Mouse (Mus musculus): ENCODE data around the gene Sim2.

Gene Sim2

DNA sequence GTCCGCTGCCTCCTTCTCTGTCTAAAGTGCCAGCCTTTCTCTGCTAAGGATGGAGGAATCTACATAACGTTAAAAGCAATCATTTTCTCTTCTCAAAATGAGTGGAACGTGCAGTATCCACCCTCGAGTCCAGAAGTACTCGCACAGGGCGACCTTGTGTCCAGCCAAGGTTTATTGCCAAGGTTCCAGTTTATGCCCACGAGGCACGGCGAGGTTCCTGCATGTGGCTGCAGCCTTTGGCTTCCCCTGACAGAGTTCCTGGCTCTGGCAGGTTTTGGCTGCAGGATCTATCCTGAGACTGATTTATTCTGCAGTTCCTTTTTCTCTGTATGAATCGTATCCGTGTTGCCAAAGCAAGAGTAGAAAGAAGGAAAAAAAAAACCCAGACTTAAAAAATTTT is 78.3 kb downstream of the Sim2 start:
- DNase-seq (ENCODE audit: low read depth, low spot score): no peak

DNA sequence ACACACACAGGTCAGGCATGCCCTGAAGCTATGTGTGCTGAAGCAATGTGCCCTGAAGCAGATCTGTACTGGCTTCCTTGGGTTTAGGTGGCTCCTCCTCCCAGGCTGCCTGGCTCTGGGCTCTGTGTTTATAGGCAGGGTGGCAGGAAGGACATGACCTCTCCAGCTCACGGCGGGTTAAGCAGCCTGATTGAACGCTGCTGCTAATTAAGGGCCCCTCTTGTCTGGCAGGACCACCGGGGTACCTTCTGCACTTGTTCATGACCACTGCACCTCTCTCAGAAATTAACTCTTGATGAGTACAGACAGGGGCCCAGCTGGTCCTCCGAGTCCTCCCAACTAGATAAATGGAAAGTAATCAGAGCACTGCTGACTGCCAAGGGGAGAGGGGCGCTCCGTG is 79.5 kb downstream of the Sim2 start:
- no peak for DNase-seq (ENCODE audit: low read depth, low spot score)

DNA sequence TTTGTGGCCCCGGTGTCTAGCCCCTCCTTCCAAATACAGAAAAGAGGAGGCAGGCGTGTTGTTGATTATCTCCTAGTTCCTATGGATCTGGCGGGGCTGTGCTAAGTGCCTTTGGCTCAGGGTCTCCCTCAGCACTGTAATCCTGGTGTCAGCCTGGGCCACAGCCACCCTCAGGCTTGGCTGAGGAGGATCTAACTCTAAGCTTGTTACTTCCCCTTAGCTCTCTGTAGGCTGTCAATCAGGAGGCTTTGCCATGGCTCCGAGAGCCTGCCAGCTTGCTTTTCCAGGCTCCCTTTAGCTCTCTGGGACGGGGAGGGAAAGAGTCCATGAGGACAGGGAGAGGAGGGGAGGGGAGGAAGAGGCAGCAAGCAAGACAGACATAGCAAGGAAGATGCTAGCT is 80.2 kb downstream of the Sim2 start:
- DNase-seq (ENCODE audit: low read depth, low spot score): no peak

DNA sequence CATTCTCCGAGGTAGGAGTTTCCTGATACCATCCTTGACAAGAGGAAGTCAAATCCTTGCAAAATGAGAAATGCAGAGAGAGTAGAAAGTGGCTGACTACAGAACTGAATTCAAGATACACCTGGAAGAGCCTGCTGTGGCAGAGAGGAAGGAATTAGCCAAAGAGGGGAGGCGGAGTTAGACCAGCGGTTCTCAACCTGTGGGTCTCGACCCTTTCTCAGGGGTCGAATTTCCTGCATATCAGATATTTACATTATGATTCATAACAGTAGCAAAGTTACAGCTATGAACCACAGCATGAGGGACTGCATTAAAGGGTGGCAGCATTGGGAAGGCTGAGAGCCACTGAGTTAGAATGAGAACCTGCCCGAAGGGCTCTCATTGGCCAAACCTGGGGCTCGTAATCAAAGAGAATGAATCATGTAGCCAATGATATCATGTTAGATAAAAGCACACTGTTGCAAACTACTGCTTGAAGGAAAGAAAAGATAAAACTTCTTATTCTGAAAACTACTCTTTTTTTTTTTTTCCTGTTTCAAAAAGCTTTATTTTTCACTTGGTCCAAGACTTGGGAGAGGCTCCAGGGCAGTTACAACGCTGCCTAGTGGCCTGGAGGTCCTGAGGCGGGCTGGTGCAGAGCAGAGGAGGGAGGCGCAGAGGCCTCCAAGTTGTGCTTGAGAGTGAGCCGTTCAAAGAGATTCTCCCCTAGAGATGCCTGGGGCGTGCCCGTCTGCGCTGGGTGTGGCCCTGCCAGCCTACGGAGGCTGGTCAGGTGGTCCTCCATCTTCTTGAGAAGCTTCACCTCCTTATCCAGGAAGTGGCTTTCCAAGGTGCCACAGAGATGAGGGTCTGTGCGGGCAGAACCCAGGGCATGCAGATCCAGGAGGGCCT is 84.2 kb downstream of the Sim2 start:
- peak; percentile 83 for DNase-seq (ENCODE audit: low read depth, low spot score)

DNA sequence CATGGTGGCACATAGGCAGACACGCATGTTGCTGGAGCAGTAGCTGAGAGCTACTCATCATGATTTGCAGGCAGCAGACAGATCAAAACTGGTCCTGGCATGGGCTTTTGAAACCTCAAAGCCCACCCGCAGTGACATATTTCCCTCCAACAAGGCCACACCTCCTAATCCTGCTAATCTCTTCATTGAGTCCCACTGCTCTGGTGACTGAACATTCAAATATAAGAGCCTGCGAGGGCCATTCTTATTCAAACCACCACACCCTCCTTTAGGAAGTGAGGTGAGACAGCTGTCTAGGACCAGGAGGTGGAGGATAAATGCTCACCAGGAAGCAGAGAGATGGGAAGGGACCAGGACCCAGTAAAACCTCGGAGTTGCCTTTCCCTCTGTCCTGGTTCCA is 85.5 kb downstream of the Sim2 start:
- peak; percentile 92 for DNase-seq (ENCODE audit: low read depth, low spot score)

DNA sequence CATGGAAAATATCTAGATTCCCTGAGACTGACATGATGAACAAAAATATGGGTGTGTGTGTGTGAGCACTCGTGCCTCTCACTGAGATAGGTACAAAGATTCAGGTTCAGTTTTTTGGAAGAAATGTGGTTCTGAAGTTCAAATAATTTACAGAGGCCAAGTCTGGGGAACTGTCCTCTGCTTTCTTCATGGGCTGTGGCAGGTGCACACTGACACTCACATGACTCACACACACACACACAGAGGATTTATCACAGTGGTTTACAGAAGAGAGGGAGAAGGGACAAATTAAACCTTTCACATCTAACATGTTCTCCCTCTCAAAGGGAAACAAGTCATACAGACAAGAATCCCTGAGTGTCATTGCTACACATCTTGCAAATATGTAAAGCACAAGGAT is 88.6 kb downstream of the Sim2 start:
- no peak for DNase-seq (ENCODE audit: low read depth, low spot score)

DNA sequence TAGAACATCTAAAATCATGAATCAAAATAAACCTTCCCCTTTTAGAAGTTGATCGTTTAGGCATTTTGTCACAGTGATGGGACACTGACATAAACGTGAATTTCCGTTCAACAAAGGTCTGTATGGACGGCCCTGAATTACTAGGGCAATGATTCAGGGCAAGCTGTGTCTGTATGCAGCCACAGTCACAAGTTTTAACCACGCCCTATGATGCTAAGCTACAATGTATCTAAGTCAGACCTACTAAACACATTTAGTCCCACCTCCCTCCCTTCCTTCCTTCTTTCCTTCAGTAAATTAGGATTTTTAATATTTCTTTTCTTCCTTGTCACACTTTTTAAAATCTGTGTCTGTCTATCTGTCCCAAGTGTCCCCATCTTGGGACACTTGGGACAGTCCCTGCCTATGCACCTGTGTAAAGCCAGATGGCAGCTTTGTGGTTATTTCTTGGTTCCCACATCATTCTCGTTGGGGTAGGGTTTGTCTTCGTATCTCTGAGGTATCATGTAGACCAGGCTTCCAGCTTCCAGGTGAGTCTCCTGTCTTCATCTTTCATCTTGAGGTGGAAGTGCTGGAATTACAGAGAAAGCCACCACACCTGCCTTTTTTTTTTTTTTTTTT is 90.7 kb downstream of the Sim2 start:
- DNase-seq (ENCODE audit: low read depth, low spot score): no peak
